Mouse (Mus musculus) G1E (cell line): Measurements from ENCODE around the gene Phc2.

ENCODE experiments used
- CTCF ChIP-seq: IDR thresholded peaks from 2 replicates; pipeline ENCODE4 v1.5.1; 2012; ENCODE audit warnings: low read depth, low read length, inconsistent platforms, mixed read lengths
- GATA1 ChIP-seq: IDR thresholded peaks from 2 replicates; pipeline ENCODE4 v1.6.1; 2012; ENCODE audit warnings: borderline replicate concordance, low read length, inconsistent platforms, mixed read lengths
- POLR2AphosphoS5 ChIP-seq: IDR thresholded peaks from 2 replicates; pipeline ENCODE4 v1.6.1; 2012; ENCODE audit warnings: low read depth, low read length, inconsistent platforms; ENCODE audit not compliant: insufficient replicate concordance
- TAL1 ChIP-seq: conservative IDR thresholded peaks from 2 replicates; pipeline ENCODE4 v1.6.1; 2012; ENCODE audit warnings: low read depth, low read length, inconsistent platforms, mixed read lengths

DNA sequence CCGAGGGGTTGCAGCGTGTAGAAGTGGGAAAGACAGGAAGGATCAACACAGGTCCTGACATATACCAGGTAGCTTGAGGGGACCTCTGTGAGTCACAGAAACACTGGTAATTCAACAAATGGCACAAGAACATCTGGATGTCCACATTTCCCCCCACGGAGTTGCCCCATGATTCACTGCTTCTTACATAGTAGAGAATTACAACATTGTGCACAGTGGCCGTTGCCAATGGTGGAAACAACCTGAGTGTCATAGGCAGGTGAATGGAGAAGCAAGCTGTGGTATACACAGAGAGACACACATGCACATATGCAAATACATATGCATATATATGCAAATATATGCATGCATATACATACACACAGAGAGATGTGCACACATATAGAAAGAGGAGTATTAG is 45.4 kb downstream of the Phc2 start:
- TF ChIP-seq CTCF (no peak), TAL1 (no peak), GATA1 (no peak), POLR2AphosphoS5 (no peak)
